Mouse (Mus musculus) right cerebral cortex, postnatal 10 days (tissue): ENCODE results near the gene Sestd1.
A peak's percentile ranks its signal among the peaks of the same experiment; 100 is the strongest.

Experiments used
- DNase-seq, 2 experiments: peaks; one replicate each; pipeline ENCODE4 v3.0.0; 2021; ENCODE audit warnings: low spot score in 2 of 2

The Sestd1 gene

DNA sequence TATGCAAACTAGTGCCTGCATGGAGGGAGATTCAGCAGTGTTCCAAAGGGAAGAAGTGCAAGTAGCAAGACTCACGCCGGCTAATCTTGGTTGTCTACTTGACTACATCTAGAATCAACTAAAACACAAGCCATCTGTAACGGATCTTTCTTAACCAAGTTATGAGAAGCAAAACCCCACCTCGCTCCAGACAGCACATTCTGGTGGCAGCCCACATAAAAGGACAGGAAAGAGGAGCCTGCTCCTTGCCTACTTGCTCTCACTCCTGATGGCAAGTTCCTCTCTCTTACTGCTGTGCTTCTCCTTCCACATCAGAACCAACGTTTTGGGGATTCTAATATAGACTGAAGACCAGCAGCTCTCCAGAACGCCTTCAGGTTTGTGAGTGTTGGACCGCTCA lies 9.6 kb downstream of the Sestd1 start:
- DNase-seq = no peak

DNA sequence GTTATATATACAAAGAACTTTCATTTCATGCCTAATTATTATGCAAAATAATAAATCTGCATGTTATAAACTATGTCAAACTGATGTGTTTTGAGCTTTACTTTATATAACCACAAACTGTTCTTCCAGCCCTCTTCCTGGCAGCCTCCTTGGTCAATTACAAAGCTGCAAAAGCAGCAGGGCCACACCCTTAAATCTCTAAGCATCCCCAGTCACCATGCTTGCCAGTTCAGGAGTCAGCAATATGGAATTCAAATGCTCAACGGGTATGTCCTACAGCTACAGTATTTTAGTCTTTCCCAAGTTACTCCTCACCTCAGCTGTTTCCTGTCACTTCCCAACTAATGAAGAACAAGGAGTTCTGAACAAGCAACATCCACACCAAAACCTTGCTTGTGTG lies 10.3 kb downstream of the Sestd1 start:
- DNase-seq = no peak

DNA sequence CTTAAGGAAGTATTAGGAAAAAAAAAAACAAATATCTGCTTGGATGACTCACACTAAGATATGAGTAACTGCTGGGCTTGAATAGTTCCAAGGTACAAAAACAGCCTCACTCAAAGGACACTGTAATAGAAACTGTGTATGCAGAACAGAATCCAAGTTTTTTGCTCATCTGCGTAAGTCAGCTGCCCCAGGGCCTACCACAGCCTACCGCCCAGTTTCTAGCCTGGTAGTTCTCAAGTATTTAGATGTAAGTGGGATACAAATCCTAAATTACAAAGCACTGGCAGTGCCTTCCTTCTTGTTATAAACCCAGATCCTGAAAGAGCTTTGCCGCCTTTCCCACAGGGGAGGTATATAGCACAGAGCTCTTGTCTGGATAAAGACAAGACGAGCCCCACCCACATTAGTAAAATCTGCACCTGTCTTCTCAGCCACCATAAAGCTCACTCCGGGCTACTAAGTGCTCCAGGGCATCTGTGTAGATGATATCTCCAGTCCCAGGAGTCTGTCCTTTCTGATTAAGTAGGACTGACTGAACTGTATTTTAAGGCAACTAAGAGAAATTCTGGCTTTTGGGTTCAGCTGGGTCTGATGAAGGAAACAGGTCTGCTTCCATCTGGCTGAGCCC lies 11.7 kb downstream of the Sestd1 start:
- no peak for DNase-seq

DNA sequence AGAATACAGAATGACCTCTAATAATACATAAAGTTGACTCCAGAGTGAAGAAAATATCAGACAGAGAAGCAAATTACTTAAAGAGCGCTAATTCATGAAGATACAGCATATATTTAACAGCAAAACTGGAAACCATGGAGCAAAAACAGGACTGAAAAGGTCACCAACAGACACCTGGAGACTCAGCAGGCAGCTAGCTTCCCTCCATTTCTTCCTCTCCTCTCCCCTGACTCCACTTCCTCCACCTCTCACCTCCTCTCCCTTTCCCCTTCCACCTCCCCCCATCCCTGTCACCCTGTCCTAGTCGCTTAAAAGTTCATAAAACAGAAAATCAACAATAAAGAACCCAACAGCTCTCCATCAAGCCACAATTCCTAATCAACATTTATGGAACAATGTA lies 13.5 kb downstream of the Sestd1 start:
- DNase-seq = no peak

DNA sequence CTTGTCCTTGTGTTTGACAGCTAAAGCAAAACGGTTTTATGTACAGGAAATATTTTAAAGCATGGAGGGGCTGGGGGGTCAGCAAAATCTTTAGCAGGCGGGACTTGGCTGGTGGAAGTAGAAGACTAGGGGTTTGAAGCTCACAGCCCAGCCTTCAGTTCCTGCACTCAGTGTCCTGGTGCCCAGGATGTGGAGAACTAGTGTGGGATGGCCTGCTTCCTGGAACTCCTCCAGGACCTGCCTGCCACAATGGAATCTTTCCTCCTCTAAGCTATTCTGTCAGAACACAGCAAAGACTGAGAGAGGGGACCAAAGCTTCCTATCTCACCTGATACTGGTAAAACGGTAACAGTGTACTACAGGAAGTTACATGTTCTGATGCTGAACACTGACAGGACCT lies 14.4 kb downstream of the Sestd1 start:
- no peak for DNase-seq

DNA sequence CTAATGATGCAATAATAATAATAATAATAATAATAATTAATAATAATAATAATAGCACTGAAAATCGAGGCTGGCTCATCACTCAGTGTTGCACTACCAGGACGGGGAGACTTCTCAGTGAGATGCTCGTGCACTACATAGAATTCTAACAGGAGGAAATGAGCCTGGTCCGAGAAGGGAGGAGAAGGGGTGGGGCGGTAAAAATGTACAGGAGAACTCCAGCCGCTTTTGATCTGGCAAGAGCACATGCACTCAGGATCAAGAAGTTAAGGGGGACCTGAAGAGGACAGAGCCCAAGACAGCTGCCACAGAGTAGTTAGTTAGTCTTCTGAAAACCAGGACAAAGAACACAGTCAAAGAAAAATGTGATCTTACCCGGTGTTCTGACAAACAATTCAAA lies 15.1 kb downstream of the Sestd1 start:
- no peak for DNase-seq

DNA sequence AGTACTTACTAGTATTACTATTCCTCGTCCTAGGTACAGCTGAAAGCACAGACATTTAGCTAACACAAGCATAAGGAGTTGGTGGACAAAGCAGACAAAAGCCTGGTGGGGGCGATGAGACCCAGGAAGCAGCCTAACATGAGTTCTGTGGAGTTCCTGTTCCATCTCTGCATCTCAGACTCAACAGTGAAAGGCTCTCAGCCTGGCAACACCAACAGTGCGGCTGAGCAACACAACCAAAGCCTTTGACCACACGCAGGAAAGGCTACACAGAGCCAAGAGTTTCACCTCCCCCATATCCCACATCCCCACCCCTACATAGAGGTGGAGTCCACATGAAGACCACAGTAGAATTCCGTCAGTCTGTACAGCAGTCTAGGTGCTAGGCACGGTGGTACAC lies 15.8 kb downstream of the Sestd1 start:
- DNase-seq = no peak

DNA sequence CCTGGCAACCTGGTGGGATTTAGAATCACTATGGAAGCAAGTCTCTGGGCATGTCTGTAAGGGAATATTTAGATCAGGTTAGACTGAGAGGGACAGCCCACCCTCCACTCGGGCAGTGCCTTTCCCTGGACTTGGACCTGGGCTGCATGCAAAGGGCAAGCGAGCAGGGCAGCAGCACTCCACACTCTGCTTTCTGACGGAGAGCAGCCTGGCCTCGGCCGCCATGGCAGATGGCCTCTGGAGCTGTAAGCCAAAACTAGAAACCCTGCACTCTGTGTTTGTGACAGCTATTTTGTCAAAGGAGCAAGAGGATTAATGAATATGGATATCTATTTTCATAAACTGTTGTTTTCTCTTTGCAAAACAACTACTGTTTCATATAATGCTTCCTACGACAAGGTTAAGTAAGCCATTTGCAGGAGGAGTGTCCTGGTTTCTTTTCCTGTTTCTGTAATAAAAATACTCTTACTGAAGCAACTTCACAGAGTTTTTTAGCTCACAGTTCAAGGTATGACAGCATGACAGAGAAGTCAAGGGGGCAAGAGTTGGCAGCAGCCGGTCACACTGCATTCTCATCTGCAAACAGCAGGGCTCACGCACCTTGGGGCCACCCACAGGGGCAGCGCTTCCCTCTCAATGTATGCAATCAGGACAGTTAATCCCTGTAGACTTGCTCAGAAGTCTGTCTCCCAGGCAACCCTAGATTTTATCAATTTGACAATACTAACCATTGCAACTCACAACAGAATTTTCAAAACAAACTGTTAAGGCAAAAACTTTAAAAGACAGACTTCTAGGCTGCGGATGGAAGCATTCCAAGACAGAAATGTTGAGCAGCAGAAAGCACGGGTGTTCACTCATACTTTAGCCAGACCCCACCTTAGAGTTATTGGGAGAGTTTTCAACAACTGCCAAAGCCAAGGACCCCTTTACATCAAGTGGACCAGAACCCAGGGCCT lies 16.6 kb downstream of the Sestd1 start:
- DNase-seq = no peak

DNA sequence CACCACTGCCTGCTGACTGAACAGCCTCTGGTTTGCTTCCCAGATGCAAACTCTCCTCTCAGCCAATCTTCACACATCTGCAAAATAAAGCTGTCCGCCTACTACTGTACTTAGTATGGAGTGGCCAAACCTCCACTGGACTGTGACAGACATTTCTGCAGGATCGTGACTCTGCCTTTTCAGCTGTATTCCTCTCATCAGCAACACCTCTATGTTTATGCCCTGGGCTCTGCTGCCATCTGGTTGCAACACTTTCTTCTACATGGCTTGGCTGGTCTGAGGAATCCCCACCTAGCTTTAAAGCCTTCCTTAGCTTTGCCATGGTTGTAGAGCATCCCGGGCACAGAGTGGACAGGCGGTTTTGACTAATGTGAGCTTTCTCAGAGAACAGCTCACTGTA lies 20.3 kb downstream of the Sestd1 start:
- peak in 1 of 2 experiments; percentile 31 for DNase-seq

DNA sequence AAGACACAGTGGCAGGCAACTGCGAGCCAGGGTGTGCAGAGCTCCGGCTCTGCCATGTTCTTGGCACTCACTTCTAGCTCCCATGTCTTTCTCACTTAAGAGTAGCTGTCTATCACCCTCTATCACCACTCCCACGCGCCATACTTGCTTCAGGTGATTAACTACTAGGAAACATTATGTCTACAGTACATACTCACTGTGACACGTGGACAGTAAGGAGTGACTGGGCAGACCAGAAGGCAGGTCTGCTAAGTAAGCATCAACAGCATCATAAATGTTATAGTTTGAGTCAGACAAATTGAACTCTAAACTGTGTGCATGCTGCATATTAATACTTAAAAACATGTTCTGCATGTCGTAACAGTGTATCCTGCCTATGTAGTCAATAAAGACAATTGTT lies 27.2 kb downstream of the Sestd1 start:
- DNase-seq = peak in 1 of 2 experiments; percentile 12

DNA sequence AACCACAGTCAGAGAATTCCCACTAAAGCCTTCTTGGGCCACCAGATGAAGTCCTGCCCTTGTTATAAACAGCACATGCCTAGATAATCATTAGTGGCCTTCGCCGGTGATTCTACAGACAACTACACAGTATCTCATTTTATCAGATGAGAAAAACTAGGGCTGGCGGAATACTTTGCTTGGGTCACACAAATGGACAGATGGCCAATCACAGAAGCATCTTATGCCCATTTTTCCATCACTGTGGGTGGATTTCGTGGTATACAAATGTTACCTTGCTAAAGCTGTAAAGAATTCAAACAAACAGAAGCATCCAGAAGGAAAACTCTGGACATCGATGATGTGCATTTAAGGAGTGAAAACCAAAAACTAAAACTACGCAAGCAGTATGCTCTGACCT lies 28.7 kb downstream of the Sestd1 start:
- peak in 1 of 2 experiments; percentile 4 for DNase-seq

DNA sequence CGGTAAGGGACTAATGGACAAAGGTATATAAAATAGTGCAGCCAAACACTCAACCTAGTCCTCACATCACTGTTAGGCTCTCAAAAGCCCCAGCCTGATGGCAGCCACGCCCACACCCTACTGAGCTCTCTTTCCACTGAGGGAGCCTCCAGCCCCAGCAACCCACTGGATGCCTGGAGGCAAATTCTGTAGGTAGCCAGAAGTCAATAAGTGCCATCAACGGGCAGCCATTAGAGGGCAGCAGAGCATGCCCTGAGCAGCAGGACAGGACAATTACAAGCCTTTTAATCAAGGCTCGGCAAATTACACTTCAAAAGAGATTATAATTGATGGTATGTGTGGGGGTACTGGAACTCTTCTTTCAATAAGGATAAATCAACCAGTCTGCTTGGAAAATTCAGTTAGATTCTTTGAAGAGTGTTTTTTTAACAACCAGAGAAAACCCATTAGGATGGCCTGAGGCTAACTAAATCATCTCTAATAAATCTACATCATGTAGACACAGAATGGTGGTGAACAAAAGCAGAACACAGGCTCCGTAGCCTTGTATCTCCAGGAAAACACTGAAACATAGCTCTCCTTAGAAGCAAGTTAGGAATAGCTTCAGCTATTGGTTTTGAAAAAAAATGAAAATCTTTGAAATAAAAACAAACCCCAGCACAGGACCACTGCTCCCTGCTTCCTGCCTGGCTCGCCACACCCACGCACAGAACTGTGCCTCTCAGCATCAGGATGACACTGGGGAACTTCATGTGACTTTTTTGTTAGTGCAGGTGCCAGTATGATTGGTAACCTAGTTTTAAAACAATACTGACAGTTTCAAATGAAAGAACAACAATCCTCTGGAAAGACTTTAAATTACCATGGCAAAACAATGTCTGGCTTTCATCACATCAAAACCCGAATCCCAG lies 30.4 kb downstream of the Sestd1 start:
- peak in 1 of 2 experiments; percentile 54 for DNase-seq

DNA sequence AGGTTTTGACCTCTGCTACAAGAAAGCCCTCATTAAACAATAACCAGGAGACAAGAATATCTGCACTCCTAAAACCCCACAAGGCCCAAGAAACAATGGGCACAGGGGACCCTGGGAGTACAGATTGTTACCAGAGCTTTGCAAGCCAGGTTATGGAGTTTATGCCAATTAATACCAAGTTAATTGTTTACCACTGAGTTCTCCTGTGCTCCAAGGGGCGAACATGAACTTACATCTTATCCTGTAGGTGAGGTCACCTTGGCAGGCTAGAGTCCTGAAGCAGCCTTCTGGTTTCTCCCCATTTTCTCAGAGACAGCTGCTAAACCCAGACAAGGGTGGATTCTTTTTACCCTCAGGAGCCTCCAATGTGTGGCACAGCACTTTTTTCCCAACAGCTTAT lies 32.0 kb downstream of the Sestd1 start:
- DNase-seq = peak in 1 of 2 experiments; percentile 8

DNA sequence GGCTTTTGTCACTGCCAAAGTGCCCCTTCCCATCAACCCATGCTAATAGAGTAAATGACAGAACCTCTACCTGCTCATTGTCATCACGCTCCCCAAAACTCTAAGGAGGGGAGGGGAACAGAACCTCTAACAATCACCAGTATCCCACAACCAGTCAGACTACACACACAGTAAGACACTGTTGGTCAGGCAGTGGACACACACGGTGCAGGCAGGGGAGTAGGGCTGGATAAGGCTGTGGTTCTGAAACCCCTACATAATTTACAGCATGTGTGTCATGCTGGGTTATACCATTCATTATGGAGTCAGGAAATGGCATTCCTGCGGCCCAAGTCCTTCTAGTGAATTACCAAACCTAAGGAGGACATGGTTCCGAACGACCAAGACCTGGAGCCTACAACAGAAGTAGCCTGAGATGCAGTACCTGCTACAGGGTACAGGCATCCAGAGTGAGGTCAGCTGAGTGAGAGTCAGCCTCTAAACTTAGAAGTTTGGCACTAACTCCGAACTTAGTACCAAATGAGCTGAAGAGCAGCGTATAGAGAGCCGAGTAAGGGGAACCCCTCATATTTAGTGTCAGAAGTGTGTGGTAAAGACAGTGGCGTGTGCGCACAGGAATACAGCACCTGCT lies 33.1 kb downstream of the Sestd1 start:
- DNase-seq = peak in 1 of 2 experiments; percentile 14

DNA sequence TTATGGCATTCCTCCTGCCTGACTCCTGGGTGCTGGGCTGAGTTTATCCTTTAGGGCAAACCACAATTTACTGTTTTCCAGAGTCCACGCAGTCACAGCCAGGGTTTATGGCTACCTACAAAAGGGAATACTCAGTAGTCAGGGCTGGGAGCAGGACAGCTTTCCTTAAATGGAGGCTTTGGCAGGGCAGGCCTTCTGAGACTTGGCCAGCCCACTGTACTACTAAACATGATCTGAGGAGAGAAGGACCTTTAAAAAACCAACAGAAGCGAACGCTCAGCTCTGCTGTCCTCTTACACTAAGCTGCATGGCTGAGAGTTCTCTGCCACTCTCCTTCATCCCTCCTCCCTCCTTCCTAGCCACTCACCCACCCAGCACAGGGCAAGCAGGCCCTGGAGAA lies 34.6 kb downstream of the Sestd1 start:
- DNase-seq = peak in 1 of 2 experiments; percentile 27

DNA sequence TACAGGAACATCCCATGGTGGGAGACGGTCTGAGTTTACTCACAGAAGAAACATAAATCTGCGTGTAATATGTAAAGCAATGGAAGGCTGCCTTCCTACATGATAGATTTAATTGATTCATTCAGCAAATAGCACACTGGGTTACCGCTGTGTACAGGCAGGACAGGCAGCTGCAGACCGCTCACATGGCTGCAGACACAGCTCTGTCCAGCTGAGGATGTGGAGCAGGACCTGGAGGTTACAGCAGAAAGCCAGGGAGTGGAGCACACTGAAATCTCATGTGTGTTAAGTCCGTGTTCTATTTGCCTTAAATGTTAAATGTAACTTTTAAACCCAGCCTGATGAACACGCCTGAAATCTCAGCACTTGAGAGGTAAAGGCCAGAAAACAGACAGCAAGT lies 38.1 kb downstream of the Sestd1 start:
- DNase-seq = no peak

DNA sequence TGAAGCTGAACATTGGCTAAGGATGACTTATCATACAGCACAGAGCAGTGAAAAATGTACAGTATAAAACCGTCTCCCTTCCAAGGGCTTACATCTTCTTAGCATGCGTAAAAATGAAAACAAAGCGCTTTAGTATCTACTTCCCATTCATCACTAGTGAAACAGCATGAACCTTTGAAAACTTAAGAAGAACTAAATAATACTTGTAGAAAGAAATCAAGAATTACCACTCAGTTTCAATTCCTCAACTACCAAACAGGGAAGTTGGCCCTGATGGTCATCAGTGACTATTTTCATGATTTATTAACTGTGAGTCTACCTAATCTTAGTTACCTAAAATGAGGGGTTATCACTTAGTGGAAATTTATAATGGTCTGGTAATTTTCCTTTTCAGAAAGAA lies 41.8 kb downstream of the Sestd1 start:
- no peak for DNase-seq

DNA sequence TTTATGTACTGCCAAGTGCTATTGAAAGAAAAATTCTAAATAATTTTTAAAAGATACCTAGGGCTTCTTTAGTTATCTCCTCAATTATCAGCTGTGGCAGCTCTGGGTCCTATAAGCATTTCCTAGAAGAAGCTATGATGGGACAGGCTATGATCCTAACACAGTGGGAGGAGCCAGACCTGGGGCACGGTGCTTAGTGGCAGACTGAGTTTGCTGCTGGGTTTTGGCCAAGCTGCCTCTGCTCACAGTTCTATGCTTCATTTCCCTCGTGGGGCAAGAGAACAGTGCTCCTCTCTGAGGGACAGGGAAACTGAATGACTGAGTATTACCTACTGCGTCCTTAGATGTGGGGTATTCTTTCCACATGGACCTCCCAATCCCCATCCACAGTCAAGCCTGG lies 42.3 kb downstream of the Sestd1 start:
- no peak for DNase-seq

DNA sequence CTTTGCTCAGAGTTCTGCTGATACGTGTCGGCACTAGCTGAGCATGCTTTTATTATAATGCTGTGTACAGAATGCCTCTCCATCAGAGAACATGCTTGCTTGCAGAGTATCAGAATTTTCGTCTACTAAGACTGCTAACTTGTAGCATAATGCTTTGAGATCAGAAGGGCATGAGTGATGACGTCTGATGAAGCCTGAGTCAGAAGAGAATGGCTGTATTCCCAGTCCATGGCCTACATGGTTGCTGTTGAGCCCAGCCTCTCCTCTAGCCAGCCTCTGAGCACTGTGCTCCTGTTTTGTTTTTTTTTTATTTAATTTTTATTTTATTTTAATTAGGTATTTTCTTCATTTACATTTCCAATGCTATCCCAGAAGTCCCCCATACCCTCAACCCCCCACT lies 43.5 kb downstream of the Sestd1 start:
- no peak for DNase-seq

DNA sequence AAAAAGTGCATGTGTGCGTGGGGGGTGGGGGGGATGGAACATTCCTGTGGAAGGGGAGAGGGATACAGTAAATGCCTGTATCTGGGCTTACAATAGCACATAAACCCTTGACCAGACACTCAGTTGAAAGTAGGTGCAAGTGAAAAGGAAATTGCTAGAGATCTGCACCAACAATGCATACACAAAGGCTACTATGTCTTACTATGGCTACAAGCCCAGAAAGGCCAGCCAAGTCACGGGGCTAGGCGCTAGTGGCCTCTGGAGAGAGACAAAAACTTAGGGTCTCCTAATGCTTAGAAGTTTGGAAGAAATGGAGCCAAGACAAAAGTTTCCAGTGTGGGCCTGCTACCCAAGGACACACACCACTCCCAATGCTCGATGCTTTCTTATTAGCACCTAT lies 44.5 kb downstream of the Sestd1 start:
- DNase-seq = no peak

DNA sequence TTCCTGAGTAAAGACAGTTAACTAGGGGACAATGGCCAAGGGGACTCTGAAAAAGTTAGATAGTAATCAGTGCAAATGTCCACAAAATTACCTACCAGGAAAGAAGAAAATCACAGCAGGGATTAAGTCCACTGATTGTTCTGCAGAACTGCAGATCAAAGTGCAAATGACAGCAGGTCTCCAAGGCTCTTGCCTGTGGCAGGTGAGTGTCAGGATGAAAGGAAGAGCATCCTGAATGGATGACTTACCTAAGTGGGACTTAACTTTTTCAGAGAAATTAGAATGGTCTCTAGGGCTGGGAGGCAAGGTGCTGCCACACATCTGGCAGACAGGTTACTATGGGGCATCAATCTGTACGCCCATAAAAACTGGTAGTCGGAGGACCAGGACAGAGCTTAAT lies 47.8 kb downstream of the Sestd1 start:
- DNase-seq = no peak

DNA sequence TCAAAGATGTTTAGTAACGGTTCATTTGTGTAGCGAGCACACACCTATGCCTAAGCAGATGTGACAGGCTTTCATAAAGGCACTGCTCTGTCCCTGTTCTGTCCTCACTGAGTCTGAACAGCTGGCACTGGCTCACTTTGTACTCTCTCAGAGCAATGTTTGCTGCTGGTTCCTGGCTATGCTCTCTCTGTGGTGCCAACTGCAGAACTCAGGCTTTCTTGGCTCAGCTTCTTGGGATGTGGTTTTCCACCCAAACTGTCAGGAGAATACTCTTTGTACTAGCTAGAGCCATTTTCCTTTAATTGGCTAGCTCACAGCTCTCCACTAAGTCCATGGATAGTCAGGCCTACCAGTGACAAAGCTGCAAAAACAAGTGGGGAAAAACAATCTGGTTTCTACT lies 59.4 kb downstream of the Sestd1 start:
- peak; percentile 59 to 61 for DNase-seq
